Mouse (Mus musculus) liver, embryonic 12.5 days (tissue): ENCODE measurements around the gene Nsd1. TPM values are rescaled to one million over a fixed set of nuclear protein-coding genes. Genes with fewer than 3 reads are reported as not detected.

Source experiments
- ATAC-seq: fragments of 200-750 bp; cut with Nextera tagmentation; 2 replicates; pipeline ENCODE4 v1.8.0; 2017; ENCODE audit warnings: moderate number of reproducible peaks, mild to moderate bottlenecking, moderate library complexity
- H3K27ac ChIP-seq: fragments of 300-500 bp; sonication (generic); 2 replicates; pipeline ENCODE4 v1.5.1; 2016; ENCODE audit warnings: mild to moderate bottlenecking
- H3K27me3 ChIP-seq: fragments of 300-500 bp; sonication (generic); replicated peaks from 2 replicates; pipeline ENCODE4 v1.6.1; 2016; ENCODE audit warnings: mild to moderate bottlenecking, moderate library complexity
- H3K36me3 ChIP-seq: fragments of 300-500 bp; sonication (generic); 2 replicates; pipeline ENCODE4 v1.6.1; 2016; ENCODE audit warnings: mild to moderate bottlenecking, moderate library complexity
- H3K4me1 ChIP-seq: fragments of 300-500 bp; sonication (generic); 2 replicates; pipeline ENCODE4 v1.6.1; 2016
- H3K4me2 ChIP-seq: fragments of 300-500 bp; sonication (generic); 2 replicates; pipeline ENCODE4 v1.6.1; 2016; ENCODE audit warnings: mild to moderate bottlenecking, moderate library complexity
- H3K4me3 ChIP-seq: fragments of 300-500 bp; sonication (generic); 2 replicates; pipeline ENCODE4 v1.5.1; 2016; ENCODE audit warnings: mild to moderate bottlenecking, moderate library complexity
- H3K9ac ChIP-seq: fragments of 300-500 bp; sonication (generic); 2 replicates; pipeline ENCODE4 v1.6.1; 2016; ENCODE audit warnings: mild to moderate bottlenecking, moderate library complexity
- H3K9me3 ChIP-seq: fragments of 300-500 bp; sonication (generic); replicated peaks from 2 replicates; pipeline ENCODE4 v1.6.1; 2016; ENCODE audit warnings: mild to moderate bottlenecking, moderate library complexity
- WGBS: fragments of 180-500 bp; shearing (Covaris S2); methylation state at CpG from one replicate; pipeline ENCODE4 v1.1.7; 2016; ENCODE audit not compliant: insufficient replicate concordance; 5-methylcytosine and 5-hydroxymethylcytosine counted together
- polyA plus RNA-seq: library from polyadenylated mRNA; unstranded; fragments of >200 nt; fragmentation: Nextera tagmentation; extraction: Ambion mirVana; gene quantifications from 2 replicates; pipeline ENCODE4 v1.2.1, GENCODE M21; 2016

The Nsd1 gene
- polyA plus RNA-seq, 1 experiment from 2014 or later = 27.5 TPM

DNA sequence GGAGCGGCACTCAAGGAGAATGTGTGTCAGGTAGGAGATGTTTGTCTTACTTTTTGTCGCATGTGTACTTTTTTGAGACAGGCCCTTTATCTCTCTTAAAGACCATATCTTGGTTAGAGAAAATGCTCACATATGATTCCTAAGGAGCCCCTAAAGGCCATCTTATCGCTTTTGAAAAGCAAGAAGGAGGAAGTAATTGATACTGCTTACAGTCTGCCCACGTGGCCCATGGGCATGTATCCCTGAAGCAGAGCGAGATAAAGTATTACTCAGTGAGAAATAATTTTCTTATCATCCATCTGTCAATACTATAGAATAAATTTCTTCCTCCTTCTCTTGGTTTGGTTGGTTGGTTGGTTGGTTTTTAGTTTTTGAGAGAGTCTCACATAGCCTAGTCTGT is 68.1 kb downstream of the Nsd1 start:
- no peaks in the 10 kb centered on the region for H3K27me3 ChIP-seq
- H3K9ac ChIP-seq = no peak overlapping the region
- H3K4me2 ChIP-seq = no peak overlapping the region
- no peak overlapping the region for H3K27ac ChIP-seq
- WGBS = 72% methylated on average over 5 of the region's 5 CpGs
- H3K4me1 ChIP-seq = no peaks in the 10 kb centered on the region
- no peak overlapping the region for H3K4me3 ChIP-seq
- no peak for ATAC-seq
- no peaks in the 10 kb centered on the region for H3K9me3 ChIP-seq
- peaks cover 81% of the 10 kb centered on the region for H3K36me3 ChIP-seq

DNA sequence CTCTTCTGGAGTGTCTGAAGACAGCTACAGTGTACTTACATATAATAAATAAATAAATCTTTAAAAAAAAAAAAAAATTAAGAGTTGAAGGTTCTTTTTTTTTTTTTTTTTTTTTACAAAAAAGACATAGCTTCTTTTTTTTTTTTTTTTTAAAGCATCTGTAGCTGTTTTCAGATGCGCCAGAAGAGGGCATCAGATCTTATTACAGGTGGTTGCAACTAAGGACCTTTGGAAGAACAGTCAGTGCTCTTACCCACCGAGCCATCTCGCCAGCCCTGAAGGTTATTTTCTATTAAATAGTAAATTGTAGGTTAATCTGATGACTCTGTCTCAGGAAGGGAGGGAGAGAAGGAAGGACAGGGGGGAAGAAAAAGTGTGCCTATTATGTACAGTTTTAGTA is 79.3 kb downstream of the Nsd1 start:
- H3K36me3 ChIP-seq = peaks cover 87% of the 10 kb centered on the region
- no peak overlapping the region for H3K27ac ChIP-seq
- no peaks in the 10 kb centered on the region for H3K27me3 ChIP-seq
- WGBS = 85% methylated on average over 3 of the region's 3 CpGs
- H3K9me3 ChIP-seq = no peaks in the 10 kb centered on the region
- no peak overlapping the region for H3K4me3 ChIP-seq
- no peaks in the 10 kb centered on the region for H3K4me1 ChIP-seq
- no peak overlapping the region for H3K4me2 ChIP-seq
- ATAC-seq = no peak
- no peak overlapping the region for H3K9ac ChIP-seq

DNA sequence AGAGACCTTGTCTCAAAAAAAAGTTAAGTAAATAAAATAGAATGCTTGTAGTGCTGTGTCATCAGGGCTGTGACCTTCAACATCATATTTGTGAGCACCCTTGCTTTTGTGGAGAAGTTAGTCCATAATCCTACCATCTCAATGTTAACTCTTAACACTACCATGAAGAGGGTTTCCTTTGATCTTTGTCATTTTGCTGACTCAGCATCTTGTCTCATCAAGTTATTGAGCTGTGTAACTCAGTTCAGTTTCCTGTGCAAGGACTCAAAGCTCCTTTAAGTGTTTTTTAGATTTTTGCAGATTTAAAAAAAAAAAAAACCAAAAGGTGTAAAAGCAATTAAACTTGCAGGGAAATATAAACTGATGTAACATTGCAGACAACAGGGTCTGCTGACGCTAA is 87.2 kb downstream of the Nsd1 start:
- no peak overlapping the region for H3K27ac ChIP-seq
- H3K36me3 ChIP-seq = peaks cover 95% of the 10 kb centered on the region
- no peak for ATAC-seq
- H3K9ac ChIP-seq = no peak overlapping the region
- WGBS = 89% methylated on average over 1 of the region's 1 CpGs
- no peaks in the 10 kb centered on the region for H3K9me3 ChIP-seq
- no peak overlapping the region for H3K4me3 ChIP-seq
- H3K4me2 ChIP-seq = no peak overlapping the region
- H3K27me3 ChIP-seq = no peaks in the 10 kb centered on the region
- H3K4me1 ChIP-seq = no peaks in the 10 kb centered on the region

DNA sequence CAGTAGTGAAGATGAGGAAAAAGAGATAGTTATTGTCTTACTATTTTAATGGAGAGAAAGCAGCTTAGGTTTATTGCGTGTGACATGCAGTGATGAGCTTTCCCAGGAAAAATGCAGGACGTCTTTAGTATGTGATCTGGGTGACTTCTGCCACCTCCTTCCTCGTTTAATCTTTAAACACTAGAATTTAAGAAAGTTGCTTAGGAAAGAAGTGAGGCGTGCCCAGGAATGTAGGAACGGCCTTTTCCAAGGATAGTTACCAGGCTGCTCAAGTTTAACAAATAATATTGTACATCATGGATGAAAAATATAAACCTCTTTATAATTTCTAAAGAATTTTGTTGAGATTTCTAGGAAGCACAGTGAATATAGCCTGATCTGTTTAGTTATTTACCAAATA is 91.3 kb downstream of the Nsd1 start:
- H3K9me3 ChIP-seq = no peaks in the 10 kb centered on the region
- H3K4me3 ChIP-seq = no peak overlapping the region
- 88% methylated on average over 5 of the region's 5 CpGs for WGBS
- peaks cover 94% of the 10 kb centered on the region for H3K36me3 ChIP-seq
- no peak overlapping the region for H3K9ac ChIP-seq
- H3K4me1 ChIP-seq = no peaks in the 10 kb centered on the region
- H3K4me2 ChIP-seq = no peak overlapping the region
- H3K27me3 ChIP-seq = no peaks in the 10 kb centered on the region
- no peak overlapping the region for H3K27ac ChIP-seq
- ATAC-seq = no peak

DNA sequence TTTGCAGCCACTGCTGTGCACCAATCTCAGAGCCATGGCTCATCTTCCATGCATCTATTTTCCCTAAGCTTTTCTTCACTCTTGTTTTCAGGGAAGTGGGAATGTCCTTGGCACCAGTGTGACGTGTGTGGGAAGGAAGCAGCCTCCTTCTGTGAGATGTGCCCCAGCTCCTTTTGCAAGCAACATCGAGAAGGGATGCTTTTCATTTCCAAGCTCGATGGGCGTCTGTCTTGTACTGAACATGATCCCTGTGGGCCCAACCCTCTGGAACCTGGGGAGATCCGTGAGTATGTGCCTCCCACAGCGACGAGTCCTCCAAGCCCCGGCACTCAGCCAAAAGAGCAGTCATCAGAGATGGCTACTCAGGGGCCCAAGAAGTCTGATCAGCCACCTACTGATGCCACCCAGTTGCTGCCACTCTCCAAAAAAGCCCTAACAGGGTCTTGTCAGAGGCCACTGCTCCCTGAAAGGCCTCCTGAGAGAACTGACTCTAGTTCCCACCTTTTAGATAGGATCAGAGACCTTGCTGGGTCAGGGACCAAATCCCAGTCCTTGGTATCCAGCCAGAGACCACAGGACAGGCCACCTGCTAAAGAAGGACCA is 102.5 kb downstream of the Nsd1 start:
- Histone ChIP-seq H3K27ac (no peak overlapping the region), H3K4me2 (no peak overlapping the region), H3K9me3 (no peaks in the 10 kb centered on the region), H3K4me3 (no peak overlapping the region), H3K9ac (no peak overlapping the region), H3K27me3 (no peaks in the 10 kb centered on the region), H3K4me1 (no peaks in the 10 kb centered on the region), H3K36me3 (peaks cover 96% of the 10 kb centered on the region)
- ATAC-seq = no peak
- WGBS = 88% methylated on average over 8 of the region's 8 CpGs

DNA sequence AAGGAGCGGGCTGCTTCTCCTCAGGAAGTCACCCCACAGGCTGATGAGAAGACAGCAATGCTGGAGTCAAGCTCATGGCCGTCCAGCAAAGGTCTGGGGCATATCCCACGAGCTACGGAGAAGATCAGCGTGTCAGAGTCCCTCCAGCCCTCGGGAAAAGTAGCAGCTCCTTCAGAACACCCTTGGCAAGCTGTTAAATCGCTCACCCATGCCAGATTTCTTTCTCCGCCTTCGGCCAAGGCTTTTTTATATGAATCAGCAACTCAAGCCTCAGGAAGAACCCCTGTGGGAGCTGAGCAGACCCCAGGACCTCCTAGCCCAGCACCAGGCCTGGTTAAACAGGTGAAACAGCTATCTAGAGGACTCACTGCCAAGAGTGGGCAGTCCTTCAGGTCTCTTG is 103.5 kb downstream of the Nsd1 start:
- Histone ChIP-seq H3K36me3 (peaks cover 96% of the 10 kb centered on the region), H3K4me1 (no peaks in the 10 kb centered on the region), H3K4me2 (no peak overlapping the region), H3K27me3 (no peaks in the 10 kb centered on the region), H3K27ac (no peak overlapping the region), H3K9me3 (no peaks in the 10 kb centered on the region), H3K4me3 (no peak overlapping the region), H3K9ac (no peak overlapping the region)
- WGBS = 82% methylated on average over 9 of the region's 9 CpGs
- no peak for ATAC-seq

DNA sequence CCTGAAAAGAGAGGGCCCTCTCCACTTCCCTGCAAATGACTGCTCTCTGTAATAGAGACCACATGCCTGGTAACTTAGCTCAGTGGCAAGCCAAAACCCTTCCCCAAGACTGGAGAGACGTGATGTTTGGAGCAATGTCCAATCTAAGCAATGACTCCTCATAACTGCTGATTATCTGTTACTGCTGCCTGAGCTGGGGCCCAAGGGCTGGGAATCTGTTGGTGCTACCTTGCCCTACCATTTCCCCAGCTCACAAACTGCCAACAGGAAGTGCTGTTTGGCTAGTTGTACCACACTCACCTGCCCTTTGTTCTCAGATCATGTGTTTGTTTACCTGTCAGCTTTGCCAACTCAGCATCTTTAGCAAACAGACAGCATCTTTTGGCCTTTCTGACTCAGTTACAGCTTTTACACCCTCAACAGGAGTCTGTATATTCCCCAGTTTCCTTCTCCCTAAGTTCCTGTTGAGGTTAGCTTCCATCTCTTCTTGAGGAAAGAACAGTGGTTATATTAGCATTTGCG is 105.4 kb downstream of the Nsd1 start:
- Histone ChIP-seq H3K36me3 (peaks cover 97% of the 10 kb centered on the region), H3K4me1 (peaks cover 4% of the 10 kb centered on the region; the same call in 1 of the 2 replicates), H3K4me3 (no peak overlapping the region), H3K9me3 (no peaks in the 10 kb centered on the region), H3K9ac (no peak overlapping the region), H3K4me2 (no peak overlapping the region), H3K27ac (no peak overlapping the region), H3K27me3 (no peaks in the 10 kb centered on the region)
- no peak for ATAC-seq
- 68% methylated on average over 2 of the region's 2 CpGs for WGBS

DNA sequence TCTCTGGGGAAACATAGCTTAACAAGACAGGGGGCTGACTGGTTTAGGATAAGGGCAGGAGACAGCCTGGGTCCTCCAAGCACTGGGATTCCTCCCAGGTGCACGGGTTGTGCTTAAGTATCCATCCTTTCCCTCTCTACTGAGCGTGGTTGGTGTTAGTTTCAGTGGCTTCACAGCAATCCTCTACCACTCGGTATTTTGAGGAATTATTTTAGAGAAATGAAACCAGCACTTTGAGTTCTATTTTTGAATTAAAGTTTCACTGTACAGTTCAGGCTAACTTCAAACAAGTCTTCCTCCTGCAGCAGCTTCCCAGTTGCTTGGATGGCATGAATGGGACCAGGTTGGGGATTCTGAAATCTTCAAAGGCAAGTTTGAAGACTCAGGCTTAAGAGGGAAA is 108.8 kb downstream of the Nsd1 start:
- no peaks in the 10 kb centered on the region for H3K9me3 ChIP-seq
- no peak overlapping the region for H3K4me2 ChIP-seq
- no peaks in the 10 kb centered on the region for H3K27me3 ChIP-seq
- no peak overlapping the region for H3K9ac ChIP-seq
- 75% methylated on average over 3 of the region's 3 CpGs for WGBS
- H3K36me3 ChIP-seq = peaks cover 77% of the 10 kb centered on the region
- peak overlapping the region; percentile 38; the same call in 1 of the 2 replicates for H3K27ac ChIP-seq
- H3K4me3 ChIP-seq = no peak overlapping the region
- peaks cover 30% of the 10 kb centered on the region for H3K4me1 ChIP-seq
- ATAC-seq = no peak

DNA sequence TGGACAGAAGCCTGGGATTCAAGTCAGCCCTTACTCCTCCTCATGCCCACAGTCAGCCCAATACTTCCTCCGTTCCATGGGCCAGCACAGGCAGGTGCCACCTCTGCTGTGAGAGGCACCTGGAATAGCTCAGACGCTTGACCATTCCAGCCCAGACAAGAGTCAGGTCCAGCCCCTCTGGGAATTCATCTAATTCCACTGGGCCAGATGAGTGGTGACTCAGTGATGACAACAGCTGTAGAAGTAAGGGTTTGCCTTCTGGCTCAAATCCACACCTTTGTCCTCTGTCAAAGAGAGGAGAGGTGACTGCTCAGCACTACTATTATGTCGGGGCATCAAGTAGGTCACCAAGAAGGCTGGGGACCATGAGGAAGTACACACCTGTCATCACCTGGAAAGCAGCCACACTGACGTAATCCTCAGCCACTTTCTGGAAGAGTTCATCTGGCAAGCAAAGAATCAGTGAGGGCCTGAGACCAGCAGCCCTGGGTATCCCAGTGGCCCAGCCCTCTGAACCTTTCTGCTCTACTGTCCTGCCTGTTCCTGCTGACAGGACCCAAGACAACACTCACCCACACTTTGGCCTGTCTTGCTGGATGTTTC is 110.5 kb downstream of the Nsd1 start, which contains the start of gene Prelid1:
Gene Prelid1 (plus strand): TSS at position 570 of the 603 bp plus-strand sequence.
- Histone ChIP-seq H3K36me3 (peaks cover 77% of the 10 kb centered on the region), H3K27ac (peak within 1 kb of the TSS; percentile 86)

DNA sequence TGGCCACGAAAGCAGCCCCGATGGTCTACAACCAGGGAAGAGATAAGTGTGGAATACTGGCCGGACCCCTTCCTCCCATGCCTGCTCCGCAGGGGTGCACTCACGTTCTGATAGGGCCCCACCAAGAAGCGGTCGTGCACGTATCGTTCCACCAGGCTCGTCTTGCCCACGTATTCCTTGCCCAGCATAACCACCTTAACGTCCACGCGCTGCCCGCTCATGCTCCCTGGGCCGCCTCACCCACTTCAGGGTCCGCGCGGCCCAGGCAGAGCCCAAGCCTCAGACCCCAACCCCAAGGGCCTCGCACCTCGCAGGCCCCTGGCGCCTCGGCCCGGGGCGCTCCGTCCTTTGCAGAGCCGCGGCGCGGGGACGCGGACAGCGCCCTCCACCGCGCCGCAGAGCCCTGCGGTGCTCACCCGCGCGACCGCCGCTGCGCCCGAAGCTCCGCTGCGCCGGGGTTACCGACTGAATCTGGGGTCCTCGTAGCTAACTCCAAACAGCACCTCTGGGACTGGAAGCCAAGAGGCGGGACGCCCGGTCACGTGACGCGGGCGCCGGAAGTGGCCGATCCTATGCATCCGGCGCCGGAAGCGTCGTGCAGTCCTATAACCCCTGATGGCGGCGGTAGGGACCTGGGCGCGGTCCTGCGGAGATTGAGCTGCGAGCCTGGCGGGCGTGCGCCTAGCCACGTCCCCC is 112.0 kb downstream of the Nsd1 start, which contains the start of gene Rab24:
Gene Rab24 (minus strand): TSS at position 513 of the 696 bp plus-strand sequence.
- Histone ChIP-seq H3K4me3 (peak within 1 kb of the TSS; percentile 83), H3K36me3 (peaks cover 79% of the 10 kb centered on the region), H3K9me3 (no peaks in the 10 kb centered on the region), H3K4me2 (peak within 1 kb of the TSS; percentile 95), H3K4me1 (peaks cover 50% of the 10 kb centered on the region), H3K27ac (peak within 1 kb of the TSS; percentile 86), H3K9ac (peak within 1 kb of the TSS; percentile 94), H3K27me3 (no peaks in the 10 kb centered on the region)
- WGBS = under 1% methylated on average over 73 of the region's 73 CpGs
- peak; percentile 92 for ATAC-seq

More for the DNA sequence above, 110.5 kb downstream of the Nsd1 start, which contains the start of gene Prelid1:
- H3K4me2 ChIP-seq = peak within 1 kb of the TSS; percentile 95
- peak within 1 kb of the TSS; percentile 83 for H3K4me3 ChIP-seq
- H3K27me3 ChIP-seq = no peaks in the 10 kb centered on the region
- H3K9ac ChIP-seq = peak within 1 kb of the TSS; percentile 94
- no peaks in the 10 kb centered on the region for H3K9me3 ChIP-seq
- ATAC-seq = no peak
- peaks cover 42% of the 10 kb centered on the region for H3K4me1 ChIP-seq
- 80% methylated on average over 4 of the region's 4 CpGs for WGBS

DNA sequence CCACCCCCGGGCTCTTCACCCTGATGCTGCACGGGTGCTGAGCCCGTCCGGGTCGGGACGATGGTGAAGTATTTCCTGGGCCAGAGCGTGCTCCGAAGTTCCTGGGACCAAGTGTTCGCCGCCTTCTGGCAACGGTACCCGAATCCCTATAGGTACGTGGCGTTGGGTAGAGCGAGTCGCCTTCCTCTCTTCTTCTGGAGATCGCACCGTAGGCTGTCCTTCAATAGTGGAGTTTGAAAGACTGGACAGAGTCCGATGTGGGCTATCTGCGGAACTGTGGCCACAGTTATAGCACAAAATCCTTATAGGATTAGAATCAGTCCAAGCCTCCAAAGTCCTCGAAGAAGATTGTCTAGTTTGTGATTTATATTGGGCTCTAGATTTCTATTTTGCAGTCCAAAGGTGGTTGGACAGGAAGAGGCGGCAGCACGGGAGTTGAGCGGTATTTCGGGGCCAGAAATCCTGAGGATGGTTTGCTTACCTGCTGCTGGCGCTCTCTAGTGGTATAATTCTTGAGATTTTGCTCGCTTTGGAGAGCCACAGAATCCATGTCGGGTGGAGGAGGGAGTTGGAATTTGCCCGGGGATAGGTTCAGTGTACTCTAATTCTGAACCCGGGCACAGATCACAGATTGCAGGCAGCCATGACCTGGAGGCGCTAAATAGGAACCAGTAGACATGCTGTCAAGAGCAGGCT is 112.7 kb downstream of the Nsd1 start:
- Histone ChIP-seq H3K27ac (peak overlapping the region; percentile 86), H3K4me1 (peaks cover 55% of the 10 kb centered on the region), H3K27me3 (no peaks in the 10 kb centered on the region), H3K9me3 (no peaks in the 10 kb centered on the region), H3K4me2 (peak overlapping the region; percentile 95), H3K36me3 (peaks cover 79% of the 10 kb centered on the region), H3K4me3 (peak overlapping the region; percentile 83), H3K9ac (peak overlapping the region; percentile 94)
- WGBS = 1% methylated on average over 31 of the region's 31 CpGs
- no peak for ATAC-seq
